Mouse (Mus musculus): ENCODE results near the gene Ngf.

Ngf gene

DNA sequence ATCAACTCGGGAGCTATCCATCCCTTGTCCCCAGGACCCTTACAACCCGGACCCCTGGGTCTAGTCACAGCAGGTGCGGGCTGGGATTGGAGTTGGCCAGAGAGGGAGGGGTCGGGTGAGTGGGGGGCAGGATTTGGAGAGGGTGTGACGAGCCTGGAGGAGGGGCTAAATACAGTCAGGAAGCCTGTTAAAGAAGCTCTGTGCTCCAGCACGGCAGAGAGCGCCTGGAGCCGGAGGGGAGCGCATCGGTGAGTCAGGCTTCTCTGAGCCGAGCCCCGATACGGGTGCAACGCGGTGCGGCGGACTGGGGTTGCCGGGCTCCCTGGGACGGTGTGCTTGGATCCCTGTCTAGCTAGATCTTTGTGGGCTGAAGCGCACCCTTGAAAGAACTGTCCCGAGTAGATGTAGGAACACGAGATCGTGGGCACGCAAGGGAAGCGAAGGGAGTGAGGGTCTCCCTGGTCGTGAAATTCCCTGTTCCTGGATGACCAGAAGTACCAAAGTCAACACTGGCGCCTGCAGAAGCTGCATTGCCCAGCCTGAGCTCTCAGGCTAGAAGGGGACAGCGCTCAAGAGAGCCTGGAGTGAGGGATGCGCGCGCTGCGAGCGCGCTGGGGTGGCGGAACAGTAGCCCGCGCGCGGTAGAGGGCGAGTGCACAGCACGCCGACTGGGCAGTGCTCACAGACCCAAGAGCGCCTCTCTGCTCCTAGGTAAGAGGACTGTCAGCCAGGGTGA is at the start of gene Ngf:
Gene Ngf, plus strand, starts transcription at position 207 of the 736 bp plus-strand sequence.
- peak in 1 of 2 experiments; percentile 14 for DNase-seq (ENCODE audit: low spot score in 2 of 2)

DNA sequence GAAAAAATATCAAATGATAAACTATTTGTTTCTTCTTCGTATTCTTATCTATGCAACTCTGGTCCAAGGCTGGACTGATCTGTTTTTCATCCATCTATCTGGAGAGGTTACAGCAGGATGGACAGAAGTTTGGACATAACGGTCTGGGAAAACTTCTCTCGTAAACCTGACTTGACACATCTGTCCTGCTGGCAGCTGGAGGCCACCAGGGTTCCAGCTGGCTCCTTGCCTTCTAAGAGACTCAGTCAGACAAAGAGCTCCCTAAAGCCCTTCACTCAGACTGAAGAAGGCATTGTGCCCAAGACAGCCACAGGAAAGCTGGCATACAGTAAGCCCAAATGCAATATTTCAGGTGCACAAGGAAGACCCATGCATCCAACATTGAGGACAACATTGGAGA is 24.2 kb upstream of the Ngf start:
- DNase-seq (ENCODE audit: low spot score in 2 of 2): no peak

- no peak for DNase-seq (ENCODE audit: low spot score in 2 of 2)
These were observed 23.0 kb upstream of the Ngf start for GRCm38 (mm10) chr3:102446691-102447090.

- no peak for DNase-seq (ENCODE audit: low spot score in 2 of 2)
These were observed 15.2 kb upstream of the Ngf start for GRCm38 (mm10) chr3:102454566-102454965.

DNA sequence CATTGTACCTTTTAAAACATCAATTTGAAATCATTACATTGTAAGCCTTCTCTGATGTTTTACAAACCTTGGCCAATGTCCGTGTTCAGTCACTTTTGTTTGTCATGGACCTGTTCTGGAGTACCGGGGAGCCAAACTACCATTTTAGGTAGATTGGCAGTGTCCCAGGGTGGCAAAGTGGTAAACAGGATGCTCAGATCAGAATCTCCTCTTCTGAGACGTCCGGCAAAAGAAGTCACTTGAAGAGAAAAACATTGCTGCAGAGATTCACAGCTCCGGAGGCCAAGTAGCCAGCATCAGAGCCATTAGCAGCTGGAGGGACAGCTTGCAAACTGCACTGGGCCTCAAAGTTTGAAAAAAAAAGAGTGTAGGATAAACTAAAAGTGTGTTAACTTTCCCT is 9.2 kb upstream of the Ngf start:
- no peak for DNase-seq (ENCODE audit: low spot score in 2 of 2)

GRCm38 (mm10) chr3:102460986-102461385 is 8.7 kb upstream of the Ngf start:
- no peak for DNase-seq (ENCODE audit: low spot score in 2 of 2)

GRCm38 (mm10) chr3:102462703-102463336 is 6.9 kb upstream of the Ngf start:
- DNase-seq (ENCODE audit: low spot score in 2 of 2): no peak

DNA sequence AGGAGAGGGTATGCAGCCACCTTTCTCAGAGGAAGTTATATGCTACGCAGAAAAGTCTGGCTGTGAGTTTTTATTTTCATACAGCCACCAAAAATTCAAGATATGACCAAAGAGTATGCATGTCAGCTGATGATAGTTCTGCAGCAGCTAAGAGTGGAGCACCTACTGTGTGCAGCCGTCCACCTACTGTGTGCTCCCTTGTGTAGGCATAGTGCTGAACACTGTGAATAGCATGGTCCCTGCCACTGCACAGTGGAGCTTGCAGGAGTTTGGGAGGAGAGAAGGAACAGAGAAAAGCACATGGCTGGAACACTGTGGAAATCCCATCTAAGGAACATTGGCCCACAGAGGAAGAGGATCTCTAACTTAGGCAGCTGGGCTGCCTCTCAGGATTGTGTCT is 6.4 kb upstream of the Ngf start:
- DNase-seq (ENCODE audit: low spot score in 2 of 2): no peak

GRCm38 (mm10) chr3:102466587-102466986 is 3.1 kb upstream of the Ngf start:
- DNase-seq (ENCODE audit: low spot score in 2 of 2): peak; percentile 59 to 63

DNA sequence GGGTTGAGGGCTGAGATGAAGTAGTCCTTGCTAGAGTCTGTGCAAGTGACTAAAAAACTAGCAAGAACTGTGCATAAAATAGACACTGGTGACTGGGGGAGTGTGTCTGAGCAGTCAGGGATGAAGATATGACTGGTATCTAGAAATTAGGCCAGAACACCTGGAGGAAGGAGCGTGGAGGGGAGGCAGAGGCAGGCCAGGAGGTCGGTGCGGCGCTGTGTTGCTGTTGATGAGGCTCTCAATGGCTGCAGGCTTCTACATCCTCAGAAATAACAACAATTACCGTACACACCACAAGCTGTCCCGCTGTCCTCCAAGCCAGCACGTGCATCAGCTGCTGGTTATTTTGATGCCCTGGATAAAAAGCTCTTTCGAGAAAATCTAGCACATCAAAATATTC is 2.6 kb upstream of the Ngf start:
- DNase-seq (ENCODE audit: low spot score in 2 of 2): no peak

- DNase-seq (ENCODE audit: low spot score in 2 of 2): no peak
These were observed 1.5 kb downstream of the Ngf start for GRCm38 (mm10) chr3:102471251-102471650.

DNA sequence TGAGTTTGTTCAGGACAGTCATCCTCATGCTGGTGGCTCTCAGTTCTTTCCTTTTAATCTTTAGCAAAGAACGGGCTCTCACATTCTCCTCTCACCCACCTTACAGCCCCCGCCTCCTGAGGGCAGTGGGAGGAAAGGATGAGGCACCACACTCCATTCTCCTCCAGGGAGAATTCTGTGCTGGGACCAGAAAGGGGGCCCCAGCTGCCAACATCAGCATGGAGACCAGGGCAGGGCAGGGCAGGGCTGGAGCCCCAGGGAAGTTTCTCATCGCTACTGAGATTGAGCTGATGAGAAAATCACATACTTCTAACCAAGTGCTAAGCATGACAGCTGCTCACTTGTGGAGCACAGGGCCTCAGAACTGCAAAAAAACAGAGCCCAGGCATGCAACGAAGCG is 2.1 kb downstream of the Ngf start:
- no peak for DNase-seq (ENCODE audit: low spot score in 2 of 2)

DNA sequence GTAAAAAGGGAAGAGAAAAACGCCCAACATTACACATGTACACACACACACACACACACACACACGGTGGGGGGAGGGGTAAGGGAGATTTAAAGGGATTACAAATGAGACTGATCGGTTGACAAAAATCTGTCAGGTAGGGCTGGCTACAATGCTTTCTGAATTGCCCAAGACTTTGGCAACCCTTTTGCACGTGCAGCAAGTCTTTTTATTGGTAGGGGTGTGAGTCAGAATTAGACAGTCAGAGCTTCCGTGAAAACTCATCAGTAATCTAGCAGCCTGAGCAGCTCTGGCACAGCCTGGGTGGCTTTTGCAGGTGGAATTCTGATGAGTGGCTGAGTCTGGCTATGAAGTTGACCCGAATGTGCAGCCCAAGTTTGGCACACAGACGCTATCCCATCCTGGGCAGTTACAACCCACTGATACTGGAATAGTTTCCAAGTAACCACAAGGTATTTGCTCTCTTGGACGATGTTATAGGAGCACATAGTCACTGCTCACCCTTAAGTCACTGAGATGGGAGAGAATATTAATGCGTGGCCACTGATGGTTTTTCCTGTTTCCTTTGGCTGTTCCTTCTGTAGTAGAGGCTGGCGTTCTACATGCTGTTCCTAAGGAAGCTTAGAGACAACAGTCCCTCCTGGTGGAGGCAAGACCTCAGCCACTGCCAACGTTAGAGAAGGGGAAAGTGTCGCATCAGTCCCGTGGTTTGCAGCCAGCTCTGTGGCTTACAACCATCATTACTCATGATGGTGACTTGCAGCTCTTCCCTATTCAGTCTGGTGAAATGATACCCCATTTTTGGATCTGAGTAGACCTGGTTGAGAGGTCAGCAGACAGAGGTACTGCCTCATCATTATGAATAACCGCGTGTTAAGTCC is 4.8 kb downstream of the Ngf start:
- DNase-seq (ENCODE audit: low spot score in 2 of 2): no peak

- no peak for DNase-seq (ENCODE audit: low spot score in 2 of 2)
These were observed 8.4 kb downstream of the Ngf start for GRCm38 (mm10) chr3:102477917-102478694.

DNA sequence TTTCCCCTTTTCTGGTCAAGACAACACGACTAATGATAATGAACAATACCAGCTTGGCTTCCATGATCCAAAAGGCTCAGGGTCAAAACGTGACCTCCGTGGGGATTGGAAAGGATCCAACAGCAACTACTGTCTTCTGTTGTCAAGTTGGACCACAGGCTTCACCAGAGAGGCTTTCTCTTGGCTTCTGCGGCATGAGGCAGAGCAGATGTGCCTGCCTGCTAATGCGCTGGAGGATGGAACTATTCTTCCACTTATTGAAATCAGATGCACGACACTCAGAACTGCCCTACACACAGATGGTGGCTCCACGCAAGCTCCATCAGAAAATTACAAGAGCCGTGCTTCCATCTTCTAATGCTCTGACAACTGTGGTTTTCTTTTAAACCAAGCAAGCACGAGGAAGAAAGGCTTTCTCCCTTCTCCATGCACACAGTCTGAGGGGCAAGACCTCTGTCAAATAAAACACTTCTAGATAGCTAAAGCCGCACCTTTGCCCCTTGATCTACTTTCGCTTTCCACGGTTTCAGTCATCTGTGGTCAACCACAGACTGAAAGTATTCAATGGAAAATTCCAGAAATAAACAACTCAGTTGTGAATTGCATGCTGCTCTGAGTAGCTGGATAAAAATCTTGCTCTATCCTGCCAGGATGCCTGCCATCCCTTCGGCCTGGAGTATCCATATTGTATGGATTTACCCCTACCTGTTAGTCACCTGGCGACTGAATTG is 20.8 kb downstream of the Ngf start:
- no peak for DNase-seq (ENCODE audit: low spot score in 2 of 2)

DNA sequence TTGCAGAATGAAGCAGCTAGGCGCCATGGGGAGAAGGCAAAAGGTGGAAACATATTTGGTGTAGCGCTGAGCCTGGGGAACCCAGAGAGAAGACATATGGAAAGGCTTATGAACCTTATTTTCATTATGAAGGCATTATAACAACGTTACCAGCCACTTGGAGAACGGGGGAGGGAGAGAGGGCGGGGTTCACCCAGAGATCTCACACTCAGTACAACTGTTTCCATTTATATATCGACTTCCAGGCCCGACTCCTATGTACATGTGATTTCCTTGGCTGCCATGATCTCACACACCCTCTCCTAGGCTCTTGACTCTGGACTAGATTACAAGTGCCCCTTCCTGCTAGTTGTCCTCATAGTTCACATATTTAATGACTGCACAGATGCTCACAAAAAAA is 28.4 kb downstream of the Ngf start:
- no peak for DNase-seq (ENCODE audit: low spot score in 2 of 2)

DNA sequence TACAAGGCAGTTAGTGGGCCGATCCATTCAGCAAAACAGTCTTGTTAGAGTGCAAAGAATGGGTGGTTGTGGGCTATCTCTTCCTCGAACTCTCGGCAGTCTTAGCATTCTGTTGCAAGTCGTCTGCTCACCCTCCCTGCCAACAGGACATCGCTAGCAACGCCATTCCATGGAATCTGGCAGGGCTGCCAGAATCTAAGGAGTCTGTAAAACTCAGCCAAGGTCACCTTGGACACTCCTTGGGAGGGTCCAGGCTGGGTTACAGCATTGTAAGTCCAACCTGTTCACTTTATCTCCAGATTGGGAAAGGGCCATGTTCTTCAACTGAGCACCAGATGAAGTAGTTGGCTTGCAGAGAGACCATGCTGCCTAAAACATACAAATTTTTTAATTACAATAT is 29.2 kb downstream of the Ngf start:
- no peak for DNase-seq (ENCODE audit: low spot score in 2 of 2)

DNA sequence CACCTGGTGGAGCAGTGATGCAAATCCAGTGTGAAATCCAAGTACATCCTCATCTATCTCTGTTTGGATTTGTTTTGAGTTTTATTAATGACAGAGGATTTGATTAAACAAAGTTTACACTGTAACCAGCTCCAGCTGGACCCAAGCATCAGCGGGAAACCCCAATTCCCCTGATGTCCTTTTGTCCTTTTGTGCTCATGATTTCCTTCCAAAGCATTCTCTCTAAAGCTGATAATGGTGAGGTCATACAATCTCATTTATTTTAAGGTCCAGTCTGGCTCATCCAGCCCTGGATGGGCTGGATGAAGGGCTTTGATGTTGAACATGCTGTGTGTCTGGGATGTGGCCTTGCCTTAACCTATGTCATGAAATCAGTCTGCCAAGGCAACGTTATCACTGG is 30.3 kb downstream of the Ngf start:
- no peak for DNase-seq (ENCODE audit: low spot score in 2 of 2)

GRCm38 (mm10) chr3:102501186-102501585 is 31.5 kb downstream of the Ngf start:
- no peak for DNase-seq (ENCODE audit: low spot score in 2 of 2)

- no peak for DNase-seq (ENCODE audit: low spot score in 2 of 2)
These were observed 35.4 kb downstream of the Ngf start for GRCm38 (mm10) chr3:102505129-102505528.

DNA sequence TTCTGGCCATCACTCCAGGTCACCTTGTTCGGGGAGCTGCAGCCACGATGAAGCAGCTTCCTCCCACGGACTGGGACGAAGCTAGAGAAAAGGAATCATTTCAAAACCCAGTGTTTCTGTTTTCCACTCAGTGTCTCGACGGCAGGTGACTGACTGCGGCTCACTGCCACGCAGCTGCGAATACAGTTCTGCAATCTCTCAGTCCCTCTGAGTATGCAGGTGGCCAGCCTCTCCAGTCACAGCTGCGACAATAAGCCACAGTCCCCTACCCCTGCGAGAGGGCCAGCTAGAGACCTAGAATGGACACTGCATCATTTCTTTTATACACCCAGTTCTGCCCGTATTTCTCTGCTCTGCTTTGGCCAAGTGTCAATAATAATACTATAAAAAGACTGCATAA is 36.3 kb downstream of the Ngf start:
- DNase-seq (ENCODE audit: low spot score in 2 of 2): no peak

Data from frontal cortex, postnatal 25 days (tissue).